Mouse (Mus musculus) small intestine, adult 2 months (tissue): ENCODE data around the gene Mfsd5. TPM values are rescaled to one million over a fixed set of nuclear protein-coding genes. Genes with fewer than 3 reads are reported as not detected.

Experiments used
- H3K27ac ChIP-seq: fragments of 200-500 bp; 2 replicates; pipeline ENCODE4 v1.5.1; 2012; ENCODE audit warnings: low read depth, low read length, control low read depth, inconsistent platforms; ENCODE audit not compliant: insufficient read depth
- H3K27me3 ChIP-seq: fragments of 200-500 bp; 2 replicates; pipeline ENCODE4 v1.6.1; 2012; ENCODE audit warnings: mild to moderate bottlenecking, moderate library complexity, low read length, inconsistent platforms; ENCODE audit not compliant: control insufficient read depth, insufficient read depth
- H3K36me3 ChIP-seq: fragments of 200-500 bp; 2 replicates; pipeline ENCODE4 v1.6.1; 2012; ENCODE audit warnings: mild to moderate bottlenecking, low read length, control low read depth, inconsistent platforms; ENCODE audit not compliant: control insufficient read depth, insufficient read depth
- H3K4me1 ChIP-seq: fragments of 200-500 bp; 2 replicates; pipeline ENCODE4 v1.6.1; 2012; ENCODE audit warnings: low read length, inconsistent platforms, mixed read lengths; ENCODE audit not compliant: control insufficient read depth, insufficient read depth, insufficient read length
- H3K4me3 ChIP-seq: fragments of 200-500 bp; 2 replicates; pipeline ENCODE4 v1.5.1; 2012; ENCODE audit warnings: low read depth, mild to moderate bottlenecking, control low read depth, inconsistent platforms, low read length, moderate library complexity
- CTCF ChIP-seq: fragments of 200-500 bp; IDR thresholded peaks from 2 replicates; pipeline ENCODE4 v1.5.1; 2012; ENCODE audit warnings: low read depth, mild to moderate bottlenecking, control low read depth, inconsistent platforms, low read length, moderate library complexity, mixed read lengths; ENCODE audit not compliant: insufficient replicate concordance, insufficient read length; ENCODE audit errors: extremely low read depth
- POLR2A ChIP-seq: fragments of 200-500 bp; IDR thresholded peaks from 2 replicates; pipeline ENCODE4 v1.6.1; 2012; ENCODE audit warnings: low read depth, mild to moderate bottlenecking, control low read depth, inconsistent platforms, low read length, moderate library complexity
- WGBS: fragments of 180-500 bp; shearing (Covaris S2); methylation state at CpG from one replicate; pipeline ENCODE4 v1.1.7; 2018; 5-methylcytosine and 5-hydroxymethylcytosine counted together
- polyA plus RNA-seq: library from polyadenylated mRNA; depleted of rRNA; stranded (reverse); fragments of >200 nt; gene quantifications from 2 replicates; pipeline ENCODE4 v1.2.3, GENCODE M21; 2012

Mfsd5 gene
- polyA plus RNA-seq, 1 experiment, result 67.0 TPM

GRCm38 (mm10) chr15:102244306-102245191 lies 34.7 kb upstream of the Mfsd5 start:
- H3K4me3 ChIP-seq, result peak overlapping the region; percentile 33

GRCm38 (mm10) chr15:102245461-102245881 lies 33.8 kb upstream of the Mfsd5 start:
- Histone ChIP-seq H3K4me1 (peaks cover 15% of the 10 kb centered on the region), H3K27me3 (peaks cover 4% of the 10 kb centered on the region), H3K27ac (peak overlapping the region; percentile 67), H3K36me3 (no peaks in the 10 kb centered on the region), H3K4me3 (peak overlapping the region; percentile 85)
- 17% methylated on average over 14 of the region's 14 CpGs for WGBS
- TF ChIP-seq POLR2A, result no peak
- TF ChIP-seq CTCF, result no peak

More at GRCm38 (mm10) chr15:102244306-102245191, 34.7 kb upstream of the Mfsd5 start:
- TF ChIP-seq POLR2A (no peak), CTCF (no peak)
- H3K36me3 ChIP-seq, result no peaks in the 10 kb centered on the region
- 27% methylated on average over 17 of the region's 19 CpGs for WGBS
- H3K4me1 ChIP-seq, result peaks cover 15% of the 10 kb centered on the region
- H3K27ac ChIP-seq, result peak overlapping the region; percentile 67; the same call in 1 of the 2 replicates
- peaks cover 2% of the 10 kb centered on the region for H3K27me3 ChIP-seq

- H3K4me1 ChIP-seq, result peaks cover 15% of the 10 kb centered on the region
- peak overlapping the region; percentile 91 for H3K27ac ChIP-seq
- peak overlapping the region; percentile 85 for H3K4me3 ChIP-seq
- under 1% methylated on average over 41 of the region's 44 CpGs for WGBS
- TF ChIP-seq POLR2A, result no peak
- TF ChIP-seq CTCF, result no peak
- H3K36me3 ChIP-seq, result no peaks in the 10 kb centered on the region
- peaks cover 6% of the 10 kb centered on the region for H3K27me3 ChIP-seq
These were observed 33.1 kb upstream of the Mfsd5 start for GRCm38 (mm10) chr15:102245891-102246741.

GRCm38 (mm10) chr15:102246866-102247251 lies 32.4 kb upstream of the Mfsd5 start:
- 0% methylated on average over 33 of the region's 35 CpGs for WGBS
- TF ChIP-seq CTCF (no peak), POLR2A (0 out of 2 replicates have a peak, but pooled peaks have one; percentile 47)

GRCm38 (mm10) chr15:102247252-102248130 lies 31.8 kb upstream of the Mfsd5 start:
- peak overlapping the region; percentile 85 for H3K4me3 ChIP-seq
- H3K4me1 ChIP-seq, result peaks cover 15% of the 10 kb centered on the region
- H3K27me3 ChIP-seq, result peaks cover 6% of the 10 kb centered on the region
- no peaks in the 10 kb centered on the region for H3K36me3 ChIP-seq
- peak overlapping the region; percentile 79 for H3K27ac ChIP-seq
- WGBS, result 1% methylated on average over 63 of the region's 65 CpGs
- TF ChIP-seq CTCF (no peak; the same call in 1 of the 2 replicates), POLR2A (0 out of 2 replicates have a peak, but pooled peaks have one; percentile 8)

More at GRCm38 (mm10) chr15:102246866-102247251, 32.4 kb upstream of the Mfsd5 start:
- peaks cover 15% of the 10 kb centered on the region for H3K4me1 ChIP-seq
- H3K36me3 ChIP-seq, result no peaks in the 10 kb centered on the region
- H3K27ac ChIP-seq, result peak overlapping the region; percentile 91
- H3K27me3 ChIP-seq, result peaks cover 6% of the 10 kb centered on the region
- H3K4me3 ChIP-seq, result peak overlapping the region; percentile 85

GRCm38 (mm10) chr15:102248131-102248811 lies 31.0 kb upstream of the Mfsd5 start:
- no peak for TF ChIP-seq CTCF
- WGBS, result 17% methylated on average over 8 of the region's 8 CpGs
- Histone ChIP-seq H3K36me3 (no peaks in the 10 kb centered on the region), H3K27ac (peak overlapping the region; percentile 64), H3K4me3 (peak overlapping the region; percentile 85), H3K27me3 (peaks cover 6% of the 10 kb centered on the region), H3K4me1 (peaks cover 11% of the 10 kb centered on the region)
